Mouse (Mus musculus) left cerebral cortex, adult 18-20 months (tissue): ENCODE data around the gene Capn12. TPM values are rescaled to one million over a fixed set of nuclear protein-coding genes. Genes with fewer than 3 reads are reported as not detected.
"Not testable (repeated sequence)": the region's sequence is repeated elsewhere in the genome, so short reads cannot be mapped to it uniquely, and the experiment has no call there.

ENCODE experiments used
- DNase-seq, 2 experiments: peaks; one replicate each; pipeline ENCODE4 v3.0.0; 2021 to 2022; ENCODE audit warnings: low spot score in 2 of 2, mixed read lengths in 1 of 2
- total RNA-seq, 2 experiments: library from RNA; stranded (reverse); gene quantifications; 2 replicates each; pipeline ENCODE4 v1.2.3; 2021

The Capn12 gene
- total RNA-seq, 2 experiments from 2014 or later: 0.61 to 0.95 TPM

DNA sequence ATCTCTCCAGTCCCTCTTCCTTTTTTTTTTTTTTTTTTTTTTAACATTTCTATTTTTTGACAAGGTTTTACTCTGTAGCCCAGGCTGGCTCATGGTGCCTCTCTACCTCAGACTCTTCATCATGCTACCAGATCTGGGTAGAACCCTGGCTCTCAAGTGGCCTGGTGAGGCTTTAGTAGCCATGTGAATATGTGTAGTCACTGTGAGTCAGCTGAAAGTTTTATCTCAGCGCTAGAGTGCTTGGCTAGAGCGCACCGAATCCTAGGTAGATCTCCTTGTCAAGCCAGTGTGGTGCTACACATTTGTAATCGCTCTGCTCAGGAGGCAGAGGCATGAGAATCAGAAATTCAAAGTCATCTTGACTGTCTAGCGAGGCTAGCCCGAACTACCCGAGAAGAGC, 4.1 kb upstream of the Capn12 start:
- no peak for DNase-seq

DNA sequence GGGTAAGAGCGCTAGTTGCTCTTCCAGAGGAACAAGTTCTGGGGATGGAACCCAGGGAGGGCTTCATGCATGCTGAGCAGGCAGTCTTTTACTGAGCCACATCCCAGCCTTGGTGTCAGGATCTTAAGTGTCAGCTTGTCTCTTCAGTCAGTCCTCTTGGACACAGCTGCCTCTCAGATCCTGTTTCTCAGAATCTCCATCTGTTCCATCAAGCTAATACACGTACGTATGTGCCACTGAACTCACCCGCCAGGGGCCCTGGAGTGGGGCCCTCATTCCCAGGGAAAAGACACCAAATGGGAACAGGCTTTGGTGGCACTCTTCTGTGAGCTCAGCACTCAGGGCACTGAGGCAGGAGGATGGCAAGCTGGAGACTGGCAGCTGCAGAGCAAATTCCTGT, 3.4 kb upstream of the Capn12 start:
- no peak for DNase-seq

DNA sequence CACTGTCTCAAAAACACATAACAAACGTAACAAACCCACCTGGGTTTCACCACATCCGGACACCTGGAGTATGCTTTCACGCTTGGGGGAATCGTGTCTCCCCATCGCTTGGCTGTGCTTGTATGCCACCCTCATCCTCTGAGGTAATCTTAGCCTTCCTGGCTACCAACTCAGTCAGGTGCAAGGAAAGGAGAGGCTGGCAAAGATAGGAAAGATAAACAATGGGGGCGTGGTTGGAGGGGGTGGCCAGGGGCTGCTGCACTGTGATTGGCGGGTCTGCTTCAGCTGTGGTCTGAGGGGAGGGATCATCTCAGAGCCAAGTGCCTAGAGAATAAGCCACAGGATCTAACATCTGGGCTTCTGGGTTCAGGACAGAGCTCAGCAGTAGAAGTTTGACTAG, 1.6 kb upstream of the Capn12 start:
- DNase-seq: no peak

DNA sequence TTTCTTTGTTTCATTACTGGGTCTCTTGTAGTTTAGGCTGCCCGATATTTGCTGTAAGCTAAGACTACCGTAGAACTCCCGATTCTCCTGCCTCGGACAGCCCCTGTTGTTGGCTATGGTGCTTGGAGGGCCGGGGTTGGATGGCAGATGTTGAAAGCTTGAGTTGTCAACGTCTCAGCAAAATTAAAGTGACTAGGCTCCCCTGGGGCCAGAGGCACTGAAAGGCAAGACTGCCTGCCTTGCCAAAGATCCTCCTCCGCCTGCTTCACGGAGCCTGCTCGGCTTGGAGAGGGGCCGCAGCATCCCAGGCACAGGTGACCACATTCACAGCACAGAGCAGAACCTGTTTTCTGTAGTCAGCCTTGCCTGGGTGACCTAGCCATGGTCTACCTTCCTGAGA, 668 bp upstream of the Capn12 start:
- no peak for DNase-seq

- no peak for DNase-seq
These were observed 1.8 kb downstream of the Capn12 start for GRCm38 (mm10) chr7:28883039-28883438.

DNA sequence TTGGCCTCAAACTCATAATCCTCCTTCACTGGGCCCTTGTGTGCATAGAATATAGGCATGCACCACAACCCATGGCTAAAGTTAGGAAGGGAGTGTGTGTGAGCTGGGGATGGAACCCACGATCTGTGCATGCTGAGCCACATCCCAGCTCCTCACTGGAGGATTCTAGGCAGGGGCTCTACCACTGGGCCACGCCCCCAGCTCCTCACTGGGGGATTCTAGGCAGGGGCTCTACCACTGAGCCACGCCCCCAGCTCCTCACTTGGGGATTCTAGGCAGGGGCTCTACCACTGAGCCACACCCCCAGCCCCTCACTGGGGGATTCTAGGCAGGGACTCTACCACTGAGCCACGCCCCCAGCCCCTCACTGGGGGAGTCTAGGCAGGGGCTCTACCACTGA, 2.5 kb downstream of the Capn12 start:
- DNase-seq: not testable (repeated sequence)

DNA sequence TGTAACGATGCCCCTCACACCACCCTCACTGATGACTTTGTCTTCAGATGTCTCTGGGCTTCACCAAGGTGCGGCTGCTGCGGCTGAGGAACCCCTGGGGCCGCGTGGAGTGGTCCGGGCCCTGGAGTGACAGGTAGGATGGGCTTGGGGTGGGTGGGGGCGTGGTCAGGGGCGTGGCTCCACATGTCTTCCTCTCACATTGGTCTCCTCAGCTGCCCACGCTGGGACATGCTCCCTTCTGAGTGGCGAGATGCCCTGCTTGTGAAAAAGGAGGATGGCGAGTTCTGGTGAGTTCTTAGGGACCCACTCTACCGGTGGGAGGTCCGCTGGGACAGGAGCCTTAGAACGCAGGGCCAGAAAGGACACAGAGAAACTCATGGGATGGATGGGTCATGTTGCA, 5.3 kb downstream of the Capn12 start:
- no peak for DNase-seq

DNA sequence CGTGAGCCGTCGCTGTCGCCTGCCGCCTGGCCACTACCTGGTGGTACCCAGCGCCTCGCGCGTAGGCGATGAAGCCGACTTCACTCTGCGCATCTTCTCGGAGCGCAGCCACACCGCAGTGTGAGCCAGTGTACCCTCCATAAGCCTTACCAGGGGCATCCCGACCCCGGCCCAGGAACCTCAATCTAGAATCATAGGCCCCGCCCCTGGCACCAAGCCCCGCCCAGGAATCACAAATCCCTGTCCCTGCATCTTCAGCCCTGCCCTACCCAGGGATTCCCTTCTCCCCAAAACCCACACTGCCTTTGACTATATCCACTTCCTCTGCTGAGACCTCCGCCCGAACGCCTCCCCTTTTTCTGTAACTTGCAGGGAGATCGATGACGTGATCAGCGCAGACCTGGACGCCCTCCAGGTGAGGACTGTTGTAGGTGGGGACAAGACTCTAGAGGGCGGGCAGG, 7.5 kb downstream of the Capn12 start:
- DNase-seq: no peak

DNA sequence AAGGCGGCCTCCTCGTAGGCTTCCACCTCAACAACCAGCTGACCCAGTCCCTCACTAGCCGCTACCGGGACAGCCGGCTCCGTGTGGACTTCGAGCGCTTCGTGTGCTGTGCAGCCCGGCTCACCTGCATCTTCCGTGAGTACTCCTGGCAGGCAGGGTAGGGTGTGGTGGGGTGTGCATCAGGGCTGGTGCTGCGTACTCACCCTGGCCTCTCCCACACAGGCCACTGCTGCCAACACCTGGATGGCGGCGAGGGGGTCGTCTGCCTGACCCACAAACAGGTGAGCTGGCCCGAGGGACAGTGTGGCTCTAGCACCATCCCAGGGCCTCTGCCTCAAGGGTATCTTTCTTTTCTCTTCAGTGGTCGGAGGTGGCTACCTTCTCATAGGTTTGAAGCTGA, 11.4 kb downstream of the Capn12 start:
- DNase-seq: no peak

GRCm38 (mm10) chr7:28893643-28894265, 12.5 kb downstream of the Capn12 start:
- no peak for DNase-seq

GRCm38 (mm10) chr7:28894942-28895341, 13.7 kb downstream of the Capn12 start:
- DNase-seq: no peak

- no peak for DNase-seq
These were observed 16.4 kb downstream of the Capn12 start for GRCm38 (mm10) chr7:28897661-28898060.

GRCm38 (mm10) chr7:28899972-28900371, 18.8 kb downstream of the Capn12 start:
- no peak for DNase-seq

DNA sequence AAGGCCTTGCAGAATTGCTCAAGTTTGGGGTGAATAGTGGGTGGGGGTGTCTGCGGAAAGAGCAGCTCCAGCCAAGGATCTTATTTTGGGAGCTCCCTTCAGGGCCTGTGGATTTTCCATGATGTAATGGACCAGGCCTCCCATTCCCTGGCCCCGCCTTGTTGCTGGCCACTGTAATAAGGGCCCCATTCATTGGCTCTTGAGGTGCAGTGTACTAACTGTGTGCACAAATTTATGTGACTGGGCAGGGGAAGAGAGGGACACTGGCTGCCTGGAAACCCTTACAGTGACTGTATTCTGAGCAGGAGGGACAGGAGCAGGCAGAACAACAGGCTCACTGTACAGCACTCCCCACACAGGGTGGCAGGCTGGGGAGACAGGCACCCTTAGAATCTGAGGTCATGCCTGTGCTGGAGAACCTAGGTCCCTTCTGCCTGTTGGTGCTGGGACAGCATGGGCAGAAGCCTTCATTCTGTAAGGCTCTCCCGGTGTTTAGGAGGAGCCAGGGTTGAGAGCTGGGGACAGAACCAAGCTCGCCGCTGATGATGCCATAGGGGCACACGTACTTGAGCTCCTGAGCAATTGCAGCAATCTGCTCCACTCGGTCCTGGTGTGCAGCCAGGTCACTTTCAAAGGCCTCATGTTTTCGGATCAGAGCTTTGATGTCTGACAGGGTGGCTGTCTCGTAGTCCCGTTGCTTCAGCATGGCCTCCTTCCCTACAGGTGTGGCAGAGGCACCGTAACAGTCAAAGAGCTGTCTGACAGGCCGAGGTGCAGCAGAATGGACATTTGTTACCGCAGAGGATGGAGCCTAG, 20.3 kb downstream of the Capn12 start:
- DNase-seq: no peak

DNA sequence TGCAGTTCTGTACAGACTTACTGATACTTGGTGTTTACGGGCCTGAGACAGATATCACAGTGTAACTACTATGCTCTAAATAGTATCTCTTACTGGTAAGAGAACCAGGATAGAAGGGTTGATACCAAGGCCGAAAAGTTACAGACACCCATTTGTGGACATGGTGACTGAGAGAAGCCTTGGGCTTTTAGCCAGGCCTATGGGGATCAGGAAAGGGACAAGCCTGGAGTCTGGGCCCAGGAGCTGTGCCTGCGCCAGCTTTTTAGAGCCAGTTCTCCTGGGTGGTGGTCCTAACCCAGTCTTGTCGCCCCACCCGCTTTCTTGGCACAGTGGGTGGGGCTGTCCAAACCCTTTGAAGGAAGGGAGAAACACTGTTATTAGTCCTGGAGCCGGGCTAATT, 21.0 kb downstream of the Capn12 start:
- DNase-seq: no peak

GRCm38 (mm10) chr7:28902809-28903208, 21.6 kb downstream of the Capn12 start:
- peak; percentile 70 to 86 for DNase-seq

DNA sequence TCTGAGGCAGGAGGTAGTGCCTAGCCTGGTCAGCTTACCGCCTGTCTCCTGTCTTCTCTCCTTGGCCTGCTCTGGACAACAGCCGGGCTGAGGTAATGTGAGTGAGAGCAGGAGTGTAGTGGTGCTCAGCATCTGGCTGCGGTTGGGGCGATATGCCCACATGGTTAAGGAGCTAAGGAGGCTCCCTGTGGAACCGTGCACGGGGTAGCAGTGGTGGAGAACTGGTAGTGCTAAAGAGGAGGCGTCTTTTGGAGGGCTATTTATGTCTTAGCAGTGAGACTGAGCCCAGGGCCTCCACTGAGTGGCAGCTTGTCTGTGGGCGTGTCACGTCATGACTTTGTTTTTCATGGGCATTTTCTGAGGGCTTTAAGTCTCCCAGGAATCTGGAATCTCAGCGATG, 22.6 kb downstream of the Capn12 start:
- DNase-seq: peak; percentile 86 to 88

DNA sequence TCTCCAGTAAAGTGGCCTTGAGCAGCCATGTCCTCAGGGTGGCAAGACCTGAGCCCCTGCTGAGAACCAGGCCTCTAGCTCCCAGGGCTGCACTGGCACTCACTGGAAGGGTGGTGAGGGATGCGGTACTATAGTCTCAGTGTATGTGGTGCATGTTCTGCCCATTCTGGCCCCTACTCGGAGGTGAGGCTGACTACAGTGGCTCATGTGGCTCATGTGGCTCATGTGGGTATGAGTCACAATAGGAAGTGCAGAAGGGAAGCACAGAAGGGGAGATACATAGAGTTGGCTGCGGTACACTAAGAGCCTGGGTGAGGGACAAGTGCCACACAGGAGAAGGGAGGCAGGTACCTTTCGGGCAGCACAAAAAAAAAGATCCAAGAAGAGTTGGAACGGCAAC, 26.0 kb downstream of the Capn12 start:
- no peak for DNase-seq

GRCm38 (mm10) chr7:28911632-28912031, 30.4 kb downstream of the Capn12 start:
- no peak for DNase-seq

GRCm38 (mm10) chr7:28913171-28913570, 31.9 kb downstream of the Capn12 start:
- DNase-seq: no peak

GRCm38 (mm10) chr7:28916491-28916890, 35.3 kb downstream of the Capn12 start:
- no peak for DNase-seq

- DNase-seq: peak in 1 of 2 experiments; percentile 49
These were observed 36.5 kb downstream of the Capn12 start for GRCm38 (mm10) chr7:28917503-28918426.
